Mouse (Mus musculus): Measurements from ENCODE around the gene Pdcl. TPM values are rescaled to one million over a fixed set of nuclear protein-coding genes. Genes with fewer than 3 reads are reported as not detected.

Pdcl gene
- 10.5 and 16.6 TPM in 2 replicates for polyA plus RNA-seq (2012)

GRCm38 (mm10) chr2:37358633-37359540 is at the start of gene Pdcl:
Gene Pdcl, minus strand, starts transcription at chr2:37359332.

GRCm38 (mm10) chr2:37326215-37326614 is 32.9 kb downstream of the Pdcl start, which contains the start of gene Olfr368:
Gene Olfr368, plus strand, starts transcription at chr2:37326515.

Other genes starting within 250 kb of the Pdcl start
- not detected in 2 replicates for gene Olfr362, start 241.4 kb downstream of the Pdcl start, polyA plus RNA-seq (2012)
- not detected in 2 replicates for gene Olfr364-ps1, start 220.0 kb downstream of the Pdcl start, polyA plus RNA-seq (2012)
- not detected in 2 replicates for gene Olfr365, start 171.1 kb downstream of the Pdcl start, polyA plus RNA-seq (2012)
- not detected in 2 replicates for gene Olfr366, start 147.8 kb downstream of the Pdcl start, polyA plus RNA-seq (2012)
- not detected in 2 replicates for gene Olfr368, start 32.8 kb downstream of the Pdcl start, polyA plus RNA-seq (2012)
- gene Rc3h2, start 63.6 kb upstream of the Pdcl start, polyA plus RNA-seq (2012) = 0.72 and 1.1 TPM in 2 replicates
- gene Zbtb26, start 83.8 kb upstream of the Pdcl start, polyA plus RNA-seq (2012) = 0.17 TPM in 2 replicates
- 0.34 and 0.78 TPM in 2 replicates for gene Zbtb6, start 83.8 kb upstream of the Pdcl start, polyA plus RNA-seq (2012)
- gene Rabgap1, start 83.9 kb upstream of the Pdcl start, polyA plus RNA-seq (2012) = 1.7 and 2.6 TPM in 2 replicates
- gene Gpr21, start 157.0 kb upstream of the Pdcl start, polyA plus RNA-seq (2012) = 0.05 and 0.08 TPM in 2 replicates

All from megakaryocyte-erythroid progenitor cell, adult 5 weeks (primary cell).